Mouse (Mus musculus) lung, adult 2 months (tissue): ENCODE data around the gene Ppm1f.

ENCODE experiments used
- CTCF ChIP-seq: fragments of 200-500 bp; IDR thresholded peaks from 2 replicates; pipeline ENCODE4 v1.5.1; 2011; ENCODE audit warnings: mild to moderate bottlenecking, low read length, control low read depth; ENCODE audit not compliant: insufficient read depth
- POLR2A ChIP-seq: fragments of 200-500 bp; IDR thresholded peaks from 2 replicates; pipeline ENCODE4 v1.6.1; 2011; ENCODE audit warnings: low read depth, mild to moderate bottlenecking, control low read depth, low read length, borderline replicate concordance; ENCODE audit errors: extremely low read depth

GRCm38 (mm10) chr16:16926536-16926935, 30.3 kb downstream of the Ppm1f start:
- no peak for TF ChIP-seq CTCF
- TF ChIP-seq POLR2A = no peak
